Mouse (Mus musculus): ENCODE results near the gene Slc22a18. TPM values are rescaled to one million over a fixed set of nuclear protein-coding genes. Genes with fewer than 3 reads are reported as not detected.
A peak's percentile ranks its signal among the peaks of the same experiment; 100 is the strongest.

The Slc22a18 gene
- polyA plus RNA-seq, 1 experiment from 2014 or later = 0.27 TPM

- no peak overlapping the region for H3K27ac ChIP-seq
- 28% methylated on average over 14 of the region's 14 CpGs for WGBS
- H3K9me3 ChIP-seq = peaks cover 2% of the 10 kb centered on the region
- H3K27me3 ChIP-seq = peaks cover 76% of the 10 kb centered on the region
- no peak overlapping the region for H3K4me3 ChIP-seq (replicated peaks)
- no peak overlapping the region for H3K4me2 ChIP-seq
- no peak overlapping the region for H3K9ac ChIP-seq
- ATAC-seq (ENCODE audit: low FRiP score) = no peak
- H3K4me1 ChIP-seq = peaks cover 58% of the 10 kb centered on the region
- H3K36me3 ChIP-seq (replicated peaks) = no peaks in the 10 kb centered on the region
Measured at GRCm38 (mm10) chr7:143466099-143466677, 7.3 kb upstream of the Slc22a18 start.

DNA sequence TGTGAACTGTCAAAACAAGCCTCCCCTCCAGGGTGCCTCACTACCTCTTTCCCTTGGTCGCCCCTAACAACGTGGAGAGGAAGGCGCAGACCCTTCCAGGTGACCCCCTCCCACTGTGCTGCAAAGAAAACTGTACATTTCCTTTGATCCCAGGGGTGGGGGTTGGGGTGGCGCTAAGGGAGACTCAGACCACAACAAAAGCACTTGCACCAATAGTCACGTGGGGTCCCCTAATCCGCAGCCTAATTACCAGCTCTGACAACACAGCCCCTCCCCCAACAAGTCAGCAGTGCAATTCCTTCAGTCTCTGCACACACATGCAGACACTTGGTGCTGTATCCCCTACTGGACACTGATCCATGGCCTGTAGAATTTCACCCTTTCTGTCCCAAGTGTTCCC, 5.8 kb upstream of the Slc22a18 start:
- Histone ChIP-seq H3K36me3 (replicated peaks) (no peaks in the 10 kb centered on the region), H3K27me3 (peaks cover 70% of the 10 kb centered on the region), H3K9me3 (no peaks in the 10 kb centered on the region), H3K4me1 (peaks cover 50% of the 10 kb centered on the region), H3K4me3 (replicated peaks) (no peak overlapping the region), H3K9ac (no peak overlapping the region), H3K4me2 (peak overlapping the region; percentile 36), H3K27ac (0 out of 2 replicates have a peak overlapping the region, but pooled peaks have one; percentile 38)
- WGBS = 4% methylated on average over 6 of the region's 6 CpGs
- ATAC-seq (ENCODE audit: low FRiP score) = peak; percentile 58

DNA sequence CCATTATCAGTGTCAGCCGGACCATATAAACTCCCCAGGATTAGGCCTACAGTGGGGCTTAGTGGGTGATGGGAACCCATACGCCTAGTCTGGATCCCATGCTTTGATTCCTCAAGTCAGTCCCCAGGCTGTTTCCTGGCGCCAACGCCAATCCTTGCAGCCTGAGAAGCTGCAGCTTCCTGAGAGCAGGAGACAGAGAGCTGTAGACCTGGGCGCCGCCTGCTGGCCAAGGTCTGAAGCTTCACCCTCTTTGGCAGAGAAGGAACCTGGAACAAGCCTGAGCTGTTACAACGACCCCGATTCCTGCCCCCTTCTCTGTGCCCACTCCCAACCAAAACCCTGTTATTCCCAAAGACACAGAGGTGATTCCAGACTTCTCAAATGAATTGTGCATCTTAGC, 3.6 kb upstream of the Slc22a18 start:
- Histone ChIP-seq H3K4me1 (peaks cover 39% of the 10 kb centered on the region), H3K27me3 (peaks cover 59% of the 10 kb centered on the region), H3K4me2 (no peak overlapping the region), H3K9me3 (no peaks in the 10 kb centered on the region), H3K4me3 (replicated peaks) (no peak overlapping the region), H3K9ac (no peak overlapping the region), H3K36me3 (replicated peaks) (no peaks in the 10 kb centered on the region), H3K27ac (no peak overlapping the region)
- 0 out of 2 replicates have a peak, but pooled peaks have one; percentile 37 for ATAC-seq (ENCODE audit: low FRiP score)
- WGBS = 19% methylated on average over 8 of the region's 8 CpGs

DNA sequence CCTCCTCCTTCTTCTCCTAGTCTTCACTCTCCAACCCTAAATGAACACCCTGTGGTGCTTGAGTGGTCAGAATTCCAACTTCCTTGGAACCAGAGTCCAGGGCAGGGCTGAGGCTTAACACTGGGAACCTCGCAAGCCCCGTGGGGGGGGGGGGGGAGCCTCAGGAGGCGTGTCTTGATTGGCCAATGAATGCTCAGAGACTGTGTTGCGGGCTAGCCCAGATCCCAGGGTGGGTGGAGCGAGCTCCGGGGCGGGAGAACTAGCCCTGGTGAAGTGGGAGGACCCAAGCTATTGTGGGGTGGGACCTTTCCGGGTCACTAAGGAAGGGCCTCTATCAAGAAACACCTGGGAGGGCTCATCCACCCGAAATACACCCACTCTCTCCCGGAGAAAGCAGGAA, 1.3 kb downstream of the Slc22a18 start:
- Histone ChIP-seq H3K4me3 (replicated peaks) (no peak overlapping the region), H3K27me3 (peaks cover 26% of the 10 kb centered on the region), H3K4me1 (peaks cover 1% of the 10 kb centered on the region; the same call in 1 of the 2 replicates), H3K9me3 (no peaks in the 10 kb centered on the region), H3K9ac (no peak overlapping the region), H3K4me2 (no peak overlapping the region), H3K36me3 (replicated peaks) (no peaks in the 10 kb centered on the region), H3K27ac (no peak overlapping the region)
- WGBS = 24% methylated on average over 10 of the region's 10 CpGs
- ATAC-seq (ENCODE audit: low FRiP score) = no peak

DNA sequence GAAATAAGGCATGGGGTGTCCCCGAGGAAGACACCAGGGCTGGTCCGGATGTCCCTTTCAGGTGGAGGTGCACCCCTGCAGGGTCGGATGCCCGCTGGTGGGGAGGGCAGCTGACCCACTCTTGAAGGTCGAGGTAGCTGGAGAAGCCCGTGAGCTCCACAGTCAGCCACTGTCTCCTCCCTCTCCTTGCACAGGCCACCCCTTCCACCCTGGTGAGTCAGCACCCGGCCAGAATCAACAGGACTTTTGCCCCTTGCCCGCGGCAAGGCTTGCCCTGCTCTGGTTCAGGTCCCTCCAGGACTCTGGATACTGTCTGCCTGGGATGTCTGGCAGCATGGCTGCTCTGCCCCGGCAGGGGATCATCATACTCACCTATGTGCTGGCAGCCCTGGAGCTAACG, 2.3 kb downstream of the Slc22a18 start:
- 80% methylated on average over 11 of the region's 11 CpGs for WGBS
- Histone ChIP-seq H3K4me3 (replicated peaks) (no peak overlapping the region), H3K9me3 (no peaks in the 10 kb centered on the region), H3K4me2 (no peak overlapping the region), H3K36me3 (replicated peaks) (no peaks in the 10 kb centered on the region), H3K27me3 (peaks cover 22% of the 10 kb centered on the region), H3K27ac (no peak overlapping the region), H3K4me1 (no peaks in the 10 kb centered on the region), H3K9ac (no peak overlapping the region)
- no peak for ATAC-seq (ENCODE audit: low FRiP score)

- no peaks in the 10 kb centered on the region for H3K4me1 ChIP-seq
- WGBS = 92% methylated on average over 3 of the region's 3 CpGs
- no peak overlapping the region for H3K9ac ChIP-seq
- H3K4me3 ChIP-seq (replicated peaks) = no peak overlapping the region
- peaks cover 27% of the 10 kb centered on the region for H3K27me3 ChIP-seq
- H3K9me3 ChIP-seq = no peaks in the 10 kb centered on the region
- no peaks in the 10 kb centered on the region for H3K36me3 ChIP-seq (replicated peaks)
- H3K27ac ChIP-seq = no peak overlapping the region
- no peak for ATAC-seq (ENCODE audit: low FRiP score)
- no peak overlapping the region for H3K4me2 ChIP-seq
Measured at GRCm38 (mm10) chr7:143476702-143477335, 3.3 kb downstream of the Slc22a18 start.

DNA sequence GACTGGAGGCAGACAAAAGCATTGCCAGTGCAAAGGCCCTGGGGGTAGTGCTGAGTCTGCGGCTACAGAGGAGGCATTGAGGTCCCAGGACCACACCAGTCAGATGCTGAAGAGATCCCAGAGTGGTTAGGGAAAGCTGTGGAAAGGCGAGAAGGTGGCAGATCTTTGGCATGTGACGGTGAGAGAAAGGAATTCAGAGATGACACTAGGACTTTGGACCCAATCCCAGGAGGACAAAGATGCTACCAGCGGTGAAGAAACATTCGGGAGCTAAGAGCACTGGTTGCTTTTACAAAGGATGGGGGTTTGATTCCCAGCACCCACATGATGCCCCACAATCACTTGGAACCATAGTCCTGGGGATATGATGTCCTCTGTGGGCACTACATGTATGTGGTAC, 4.3 kb downstream of the Slc22a18 start:
- H3K4me2 ChIP-seq = no peak overlapping the region
- H3K36me3 ChIP-seq (replicated peaks) = no peaks in the 10 kb centered on the region
- 90% methylated on average over 5 of the region's 5 CpGs for WGBS
- H3K9me3 ChIP-seq = no peaks in the 10 kb centered on the region
- no peak overlapping the region for H3K4me3 ChIP-seq (replicated peaks)
- no peak for ATAC-seq (ENCODE audit: low FRiP score)
- H3K4me1 ChIP-seq = peaks cover 6% of the 10 kb centered on the region
- no peak overlapping the region for H3K9ac ChIP-seq
- peaks cover 25% of the 10 kb centered on the region for H3K27me3 ChIP-seq
- no peak overlapping the region for H3K27ac ChIP-seq

GRCm38 (mm10) chr7:143480498-143480897, 7.0 kb downstream of the Slc22a18 start:
- Histone ChIP-seq H3K36me3 (replicated peaks) (no peaks in the 10 kb centered on the region), H3K27ac (no peak overlapping the region), H3K4me3 (replicated peaks) (no peak overlapping the region), H3K4me1 (peaks cover 7% of the 10 kb centered on the region), H3K9ac (no peak overlapping the region), H3K27me3 (peaks cover 20% of the 10 kb centered on the region), H3K4me2 (no peak overlapping the region), H3K9me3 (no peaks in the 10 kb centered on the region)
- no peak for ATAC-seq (ENCODE audit: low FRiP score)
- WGBS = 35% methylated on average over 13 of the region's 13 CpGs

DNA sequence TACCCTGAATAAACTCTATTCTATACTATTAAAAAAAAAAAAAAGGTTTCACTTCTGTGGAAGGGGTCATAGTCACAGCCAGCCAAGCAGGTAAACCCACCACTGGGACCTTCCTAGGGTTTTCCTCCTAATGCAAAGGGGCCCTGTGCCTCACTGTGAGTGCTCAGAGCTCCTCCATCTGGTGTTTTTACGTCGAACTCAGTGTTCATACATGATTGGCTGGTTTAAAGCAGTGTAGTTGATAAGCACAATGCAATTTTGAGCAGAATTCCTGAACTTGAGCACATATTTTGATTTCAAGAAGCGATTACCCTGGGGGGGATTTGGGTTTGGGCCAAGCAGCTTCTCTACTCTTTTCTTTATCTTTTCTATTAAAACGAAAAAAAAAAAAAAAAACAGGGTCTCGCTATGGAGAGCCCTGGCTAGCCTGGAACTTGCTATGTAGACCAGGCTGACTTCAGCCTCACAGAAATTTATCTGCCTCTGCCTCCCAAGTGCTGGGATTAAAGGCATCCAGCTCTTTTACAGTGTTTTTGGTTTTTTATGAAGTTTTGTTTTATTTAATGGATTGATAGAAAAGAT, 8.4 kb downstream of the Slc22a18 start:
- peaks cover 16% of the 10 kb centered on the region for H3K27me3 ChIP-seq
- H3K27ac ChIP-seq = no peak overlapping the region
- WGBS = 52% methylated on average over 5 of the region's 5 CpGs
- ATAC-seq (ENCODE audit: low FRiP score) = no peak
- no peaks in the 10 kb centered on the region for H3K36me3 ChIP-seq (replicated peaks)
- peaks cover 7% of the 10 kb centered on the region for H3K4me1 ChIP-seq
- H3K4me3 ChIP-seq (replicated peaks) = no peak overlapping the region
- no peak overlapping the region for H3K9ac ChIP-seq
- no peaks in the 10 kb centered on the region for H3K9me3 ChIP-seq
- H3K4me2 ChIP-seq = no peak overlapping the region

GRCm38 (mm10) chr7:143482541-143482940, 9.0 kb downstream of the Slc22a18 start:
- H3K4me2 ChIP-seq = no peak overlapping the region
- H3K9me3 ChIP-seq = no peaks in the 10 kb centered on the region
- H3K4me3 ChIP-seq (replicated peaks) = no peak overlapping the region
- no peak overlapping the region for H3K27ac ChIP-seq
- ATAC-seq (ENCODE audit: low FRiP score) = no peak
- H3K4me1 ChIP-seq = peaks cover 7% of the 10 kb centered on the region
- H3K9ac ChIP-seq = no peak overlapping the region
- 8% methylated on average over 6 of the region's 6 CpGs for WGBS
- H3K27me3 ChIP-seq = peaks cover 16% of the 10 kb centered on the region
- no peaks in the 10 kb centered on the region for H3K36me3 ChIP-seq (replicated peaks)

DNA sequence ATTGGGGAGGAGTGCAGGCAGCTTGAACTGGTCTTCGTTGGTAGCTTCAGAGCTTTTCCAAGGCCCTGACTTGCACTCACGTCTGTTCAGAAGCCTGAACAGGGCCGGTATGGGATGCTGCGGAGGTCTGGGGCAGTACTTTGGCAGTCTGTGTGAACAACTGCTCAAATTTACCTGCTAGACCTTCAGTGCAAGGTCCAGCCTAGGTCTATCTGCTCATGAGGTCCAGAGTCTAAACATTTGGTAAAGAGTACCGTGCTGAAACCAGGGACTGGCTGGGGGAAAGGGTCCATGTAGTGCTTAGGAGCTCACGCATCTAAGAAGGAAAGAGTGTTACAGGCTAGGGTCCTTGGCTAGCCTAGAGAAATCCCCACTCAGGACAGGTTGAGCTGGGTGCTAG, 16.2 kb downstream of the Slc22a18 start:
- Histone ChIP-seq H3K27ac (no peak overlapping the region), H3K9me3 (no peaks in the 10 kb centered on the region), H3K4me1 (no peaks in the 10 kb centered on the region), H3K36me3 (replicated peaks) (no peaks in the 10 kb centered on the region), H3K4me3 (replicated peaks) (no peak overlapping the region), H3K9ac (no peak overlapping the region), H3K27me3 (peaks cover 26% of the 10 kb centered on the region), H3K4me2 (no peak overlapping the region)
- 82% methylated on average over 6 of the region's 6 CpGs for WGBS
- no peak for ATAC-seq (ENCODE audit: low FRiP score)

GRCm38 (mm10) chr7:143493616-143494126, 20.1 kb downstream of the Slc22a18 start:
- Histone ChIP-seq H3K36me3 (replicated peaks) (no peaks in the 10 kb centered on the region), H3K9ac (no peak overlapping the region), H3K27me3 (peaks cover 29% of the 10 kb centered on the region), H3K27ac (no peak overlapping the region), H3K9me3 (no peaks in the 10 kb centered on the region), H3K4me2 (no peak overlapping the region), H3K4me1 (no peaks in the 10 kb centered on the region), H3K4me3 (replicated peaks) (no peak overlapping the region)
- ATAC-seq (ENCODE audit: low FRiP score) = no peak
- WGBS = 88% methylated on average over 6 of the region's 6 CpGs
